Mouse (Mus musculus): ENCODE data around the gene Mboat1. TPM values are rescaled to one million over a fixed set of nuclear protein-coding genes. Genes with fewer than 3 reads are reported as not detected.
A peak's percentile ranks its signal among the peaks of the same experiment; 100 is the strongest.

The Mboat1 gene
- polyA plus RNA-seq, 1 experiment from 2014 or later = 30.7 TPM

GRCm38 (mm10) chr13:30254421-30254820 is 118.1 kb downstream of the Mboat1 start:
- H3K4me2 ChIP-seq (replicated peaks; ENCODE audit: low read depth, low read length) = no peak overlapping the region
- ATAC-seq (ENCODE audit: low FRiP score, low TSS enrichment) = no peak
- H3K4me3 ChIP-seq (ENCODE audit: low read length) = no peak overlapping the region
- H3K9ac ChIP-seq (replicated peaks; ENCODE audit: low read length) = no peak overlapping the region
- H3K4me1 ChIP-seq (ENCODE audit: insufficient read depth, low read length) = peaks cover 25% of the 10 kb centered on the region
- H3K27me3 ChIP-seq (ENCODE audit: insufficient read depth, low read length) = no peaks in the 10 kb centered on the region
- H3K27ac ChIP-seq (ENCODE audit: low read length) = no peak overlapping the region
- no peaks in the 10 kb centered on the region for H3K36me3 ChIP-seq (ENCODE audit: insufficient read depth, low read length)
- H3K9me3 ChIP-seq (ENCODE audit: low read length) = no peaks in the 10 kb centered on the region
- WGBS = 56% methylated on average over 6 of the region's 6 CpGs

- WGBS = 48% methylated on average over 10 of the region's 10 CpGs
- H3K9me3 ChIP-seq (ENCODE audit: low read length) = no peaks in the 10 kb centered on the region
- no peak overlapping the region for H3K27ac ChIP-seq (ENCODE audit: low read length)
Measured at GRCm38 (mm10) chr13:30258802-30259201, 122.5 kb downstream of the Mboat1 start.

GRCm38 (mm10) chr13:30259326-30259725 is 123.0 kb downstream of the Mboat1 start:
- no peak overlapping the region for H3K27ac ChIP-seq (ENCODE audit: low read length)
- no peaks in the 10 kb centered on the region for H3K9me3 ChIP-seq (ENCODE audit: low read length)
- 85% methylated on average over 9 of the region's 9 CpGs for WGBS
- no peaks in the 10 kb centered on the region for H3K36me3 ChIP-seq (ENCODE audit: insufficient read depth, low read length)
- H3K4me3 ChIP-seq (ENCODE audit: low read length) = no peak overlapping the region
- H3K4me1 ChIP-seq (ENCODE audit: insufficient read depth, low read length) = peaks cover 13% of the 10 kb centered on the region
- ATAC-seq (ENCODE audit: low FRiP score, low TSS enrichment) = peak; percentile 46; the same call in 1 of the 2 replicates
- no peaks in the 10 kb centered on the region for H3K27me3 ChIP-seq (ENCODE audit: insufficient read depth, low read length)
- H3K9ac ChIP-seq (replicated peaks; ENCODE audit: low read length) = no peak overlapping the region
- H3K4me2 ChIP-seq (replicated peaks; ENCODE audit: low read depth, low read length) = no peak overlapping the region

More at GRCm38 (mm10) chr13:30258802-30259201, 122.5 kb downstream of the Mboat1 start:
- no peak for ATAC-seq (ENCODE audit: low FRiP score, low TSS enrichment)
- Histone ChIP-seq H3K27me3 (ENCODE audit: insufficient read depth, low read length) (no peaks in the 10 kb centered on the region), H3K9ac (replicated peaks; ENCODE audit: low read length) (no peak overlapping the region), H3K4me2 (replicated peaks; ENCODE audit: low read depth, low read length) (no peak overlapping the region), H3K4me1 (ENCODE audit: insufficient read depth, low read length) (peaks cover 17% of the 10 kb centered on the region), H3K4me3 (ENCODE audit: low read length) (no peak overlapping the region), H3K36me3 (ENCODE audit: insufficient read depth, low read length) (no peaks in the 10 kb centered on the region)

GRCm38 (mm10) chr13:30259912-30260560 is 123.7 kb downstream of the Mboat1 start:
- H3K27me3 ChIP-seq (ENCODE audit: insufficient read depth, low read length) = no peaks in the 10 kb centered on the region
- no peak overlapping the region for H3K4me2 ChIP-seq (replicated peaks; ENCODE audit: low read depth, low read length)
- WGBS = 13% methylated on average over 8 of the region's 8 CpGs
- ATAC-seq (ENCODE audit: low FRiP score, low TSS enrichment) = peak; percentile 81
- no peaks in the 10 kb centered on the region for H3K9me3 ChIP-seq (ENCODE audit: low read length)
- no peaks in the 10 kb centered on the region for H3K36me3 ChIP-seq (ENCODE audit: insufficient read depth, low read length)
- no peak overlapping the region for H3K9ac ChIP-seq (replicated peaks; ENCODE audit: low read length)
- no peak overlapping the region for H3K4me3 ChIP-seq (ENCODE audit: low read length)
- H3K27ac ChIP-seq (ENCODE audit: low read length) = no peak overlapping the region
- peaks cover 13% of the 10 kb centered on the region for H3K4me1 ChIP-seq (ENCODE audit: insufficient read depth, low read length)

GRCm38 (mm10) chr13:30263681-30264080 is 127.4 kb downstream of the Mboat1 start:
- Histone ChIP-seq H3K27me3 (ENCODE audit: insufficient read depth, low read length) (no peaks in the 10 kb centered on the region), H3K36me3 (ENCODE audit: insufficient read depth, low read length) (no peaks in the 10 kb centered on the region), H3K9ac (replicated peaks; ENCODE audit: low read length) (no peak overlapping the region), H3K4me2 (replicated peaks; ENCODE audit: low read depth, low read length) (no peak overlapping the region), H3K4me3 (ENCODE audit: low read length) (no peak overlapping the region), H3K4me1 (ENCODE audit: insufficient read depth, low read length) (peaks cover 11% of the 10 kb centered on the region), H3K9me3 (ENCODE audit: low read length) (no peaks in the 10 kb centered on the region), H3K27ac (ENCODE audit: low read length) (no peak overlapping the region)
- no peak for ATAC-seq (ENCODE audit: low FRiP score, low TSS enrichment)
- 77% methylated on average over 2 of the region's 2 CpGs for WGBS

GRCm38 (mm10) chr13:30264303-30264702 is 128.0 kb downstream of the Mboat1 start:
- Histone ChIP-seq H3K9ac (replicated peaks; ENCODE audit: low read length) (no peak overlapping the region), H3K4me1 (ENCODE audit: insufficient read depth, low read length) (peaks cover 5% of the 10 kb centered on the region; the same call in 1 of the 2 replicates), H3K4me3 (ENCODE audit: low read length) (no peak overlapping the region), H3K9me3 (ENCODE audit: low read length) (no peaks in the 10 kb centered on the region), H3K36me3 (ENCODE audit: insufficient read depth, low read length) (no peaks in the 10 kb centered on the region), H3K27ac (ENCODE audit: low read length) (no peak overlapping the region), H3K27me3 (ENCODE audit: insufficient read depth, low read length) (no peaks in the 10 kb centered on the region), H3K4me2 (replicated peaks; ENCODE audit: low read depth, low read length) (no peak overlapping the region)
- 25% methylated on average over 12 of the region's 12 CpGs for WGBS
- ATAC-seq (ENCODE audit: low FRiP score, low TSS enrichment) = no peak; the same call in 1 of the 2 replicates

- no peak for ATAC-seq (ENCODE audit: low FRiP score, low TSS enrichment)
- no peak overlapping the region for H3K27ac ChIP-seq (ENCODE audit: low read length)
- WGBS = 63% methylated on average over 5 of the region's 5 CpGs
- no peaks in the 10 kb centered on the region for H3K27me3 ChIP-seq (ENCODE audit: insufficient read depth, low read length)
- 0 out of 2 replicates have a peak, but pooled peaks cover under 1% of the 10 kb centered on the region for H3K4me1 ChIP-seq (ENCODE audit: insufficient read depth, low read length)
- H3K4me3 ChIP-seq (ENCODE audit: low read length) = no peak overlapping the region
- no peaks in the 10 kb centered on the region for H3K36me3 ChIP-seq (ENCODE audit: insufficient read depth, low read length)
- H3K9me3 ChIP-seq (ENCODE audit: low read length) = no peaks in the 10 kb centered on the region
- H3K9ac ChIP-seq (replicated peaks; ENCODE audit: low read length) = no peak overlapping the region
- H3K4me2 ChIP-seq (replicated peaks; ENCODE audit: low read depth, low read length) = no peak overlapping the region
Measured at GRCm38 (mm10) chr13:30264765-30265164, 128.5 kb downstream of the Mboat1 start.

GRCm38 (mm10) chr13:30266036-30266435 is 129.7 kb downstream of the Mboat1 start:
- no peak for ATAC-seq (ENCODE audit: low FRiP score, low TSS enrichment)
- no peaks in the 10 kb centered on the region for H3K27me3 ChIP-seq (ENCODE audit: insufficient read depth, low read length)
- 89% methylated on average over 11 of the region's 11 CpGs for WGBS
- H3K4me3 ChIP-seq (ENCODE audit: low read length) = no peak overlapping the region
- no peak overlapping the region for H3K27ac ChIP-seq (ENCODE audit: low read length)
- H3K4me2 ChIP-seq (replicated peaks; ENCODE audit: low read depth, low read length) = no peak overlapping the region
- no peaks in the 10 kb centered on the region for H3K4me1 ChIP-seq (ENCODE audit: insufficient read depth, low read length)
- no peak overlapping the region for H3K9ac ChIP-seq (replicated peaks; ENCODE audit: low read length)
- H3K36me3 ChIP-seq (ENCODE audit: insufficient read depth, low read length) = no peaks in the 10 kb centered on the region
- no peaks in the 10 kb centered on the region for H3K9me3 ChIP-seq (ENCODE audit: low read length)

- Histone ChIP-seq H3K36me3 (ENCODE audit: insufficient read depth, low read length) (no peaks in the 10 kb centered on the region), H3K9ac (replicated peaks; ENCODE audit: low read length) (no peak overlapping the region), H3K4me3 (ENCODE audit: low read length) (no peak overlapping the region), H3K27ac (ENCODE audit: low read length) (no peak overlapping the region), H3K9me3 (ENCODE audit: low read length) (no peaks in the 10 kb centered on the region), H3K4me2 (replicated peaks; ENCODE audit: low read depth, low read length) (no peak overlapping the region), H3K4me1 (ENCODE audit: insufficient read depth, low read length) (no peaks in the 10 kb centered on the region), H3K27me3 (ENCODE audit: insufficient read depth, low read length) (no peaks in the 10 kb centered on the region; the same call in 1 of the 2 replicates)
- 18% methylated on average over 6 of the region's 6 CpGs for WGBS
- 0 out of 2 replicates have a peak, but pooled peaks have one; percentile 63 for ATAC-seq (ENCODE audit: low FRiP score, low TSS enrichment)
Measured at GRCm38 (mm10) chr13:30272040-30272686, 135.9 kb downstream of the Mboat1 start.

Data from kidney, embryonic 16.5 days (tissue).